Mouse (Mus musculus): ENCODE measurements around the gene Ralgps2.

Gene Ralgps2

DNA sequence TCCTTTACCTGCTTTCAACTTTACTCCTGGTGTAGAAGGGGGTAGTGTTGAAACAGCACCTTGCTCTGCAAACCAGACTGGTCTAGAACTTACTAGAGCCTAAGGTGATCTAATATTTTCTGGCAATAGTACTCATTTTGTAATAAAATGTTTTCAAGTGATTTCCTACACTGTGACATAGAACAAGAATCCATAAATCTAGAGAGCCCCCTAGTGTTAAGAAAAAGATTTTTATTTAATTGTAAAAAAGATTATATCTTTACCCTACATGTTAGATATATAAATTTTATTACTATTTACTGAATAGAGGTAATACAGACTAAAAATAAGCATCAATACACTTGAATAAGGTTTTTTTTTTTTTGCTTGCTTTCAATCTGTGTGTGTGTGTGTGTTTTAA lies 29.6 kb downstream of the Ralgps2 start:
- intact Hi-C loops (cut with DNase I) = loop anchor here (5.0 to 10.0 kb wide), 2 partner anchors 168 to 375 kb away; no protein-coding TSS in a partner anchor

DNA sequence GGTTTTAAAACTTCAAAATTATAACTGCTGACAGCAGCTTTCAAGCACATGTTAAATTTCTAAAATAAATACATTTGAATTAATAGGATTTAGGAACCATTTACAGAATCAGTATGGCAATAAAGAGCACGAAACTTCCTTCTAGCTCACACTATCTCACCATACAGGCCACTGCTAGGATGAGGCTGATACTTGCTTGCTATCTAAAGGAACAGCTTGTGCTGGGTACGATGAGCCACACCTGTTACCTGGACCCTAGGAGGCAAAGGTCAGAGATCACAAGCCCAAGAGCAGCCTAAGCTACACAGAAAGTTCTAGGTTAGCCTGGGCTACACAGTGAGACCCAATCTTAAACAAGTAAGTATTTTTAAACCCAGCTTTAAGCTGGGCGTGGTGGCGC lies 30.2 kb downstream of the Ralgps2 start:
- intact Hi-C loops (cut with DNase I) = loop anchor here (5.0 kb wide), 1 partner anchor 167 kb away; no protein-coding TSS in a partner anchor

DNA sequence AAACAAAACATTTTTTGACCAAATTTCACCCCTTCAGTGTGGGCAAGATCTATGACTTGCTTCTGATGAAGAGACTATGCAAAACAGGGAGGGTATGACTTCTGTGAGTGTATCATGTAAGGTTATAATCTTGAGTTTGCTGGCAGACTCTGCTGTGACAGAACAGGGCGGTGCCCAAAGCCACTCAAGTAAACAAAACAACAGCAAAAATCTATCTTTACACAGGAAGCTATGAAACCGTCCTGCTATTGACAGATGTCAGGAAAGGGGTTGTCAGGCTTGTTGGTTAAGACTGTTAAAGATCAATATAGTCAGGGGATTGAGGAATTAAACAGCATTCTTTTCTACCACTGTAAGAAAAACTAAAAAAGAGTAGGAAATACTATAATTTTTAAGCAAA lies 33.8 kb downstream of the Ralgps2 start:
- intact Hi-C loops (cut with DNase I) = loop anchor here (5.0 kb wide), 1 partner anchor 163 kb away; no protein-coding TSS in a partner anchor

DNA sequence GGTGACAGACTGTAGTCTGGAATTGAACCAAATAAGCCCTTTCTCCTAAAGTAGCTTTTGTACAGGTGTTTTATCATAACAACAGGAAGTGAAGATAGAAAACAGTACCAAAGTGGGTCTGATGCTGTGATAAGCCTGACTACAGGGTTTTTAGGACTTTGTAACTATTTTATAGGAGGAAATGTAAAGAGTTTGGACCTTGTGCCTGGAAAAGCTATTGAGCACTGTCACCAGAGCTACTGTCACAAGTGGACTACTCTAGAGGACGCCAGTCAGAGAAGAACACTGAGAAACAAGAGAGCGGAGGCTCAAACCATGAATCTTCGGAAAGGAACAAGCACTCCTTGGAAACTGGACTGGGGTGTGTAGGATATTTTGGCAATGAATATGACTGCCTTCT lies 35.5 kb downstream of the Ralgps2 start:
- intact Hi-C loops (cut with DNase I) = no loop called here

DNA sequence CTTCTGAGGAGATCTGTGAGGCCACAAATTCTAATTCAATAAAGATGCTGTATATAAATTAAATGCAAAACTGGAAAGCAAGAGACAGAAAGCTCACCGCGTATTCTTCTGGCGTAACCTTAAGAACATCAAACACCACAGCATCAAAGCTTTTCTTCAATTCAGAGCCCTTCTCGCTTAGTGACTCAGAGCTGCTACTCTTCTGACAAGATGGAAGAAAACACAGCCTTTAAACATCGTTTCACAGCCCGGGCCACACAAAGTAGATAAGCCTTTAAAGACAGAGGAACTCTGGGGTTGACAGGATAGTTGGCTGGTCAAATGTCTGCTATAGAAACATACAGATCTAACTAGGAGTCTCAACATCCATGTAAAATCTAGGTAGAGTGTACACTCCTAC lies 37.7 kb downstream of the Ralgps2 start:
- intact Hi-C loops (cut with DNase I) = no loop called here

DNA sequence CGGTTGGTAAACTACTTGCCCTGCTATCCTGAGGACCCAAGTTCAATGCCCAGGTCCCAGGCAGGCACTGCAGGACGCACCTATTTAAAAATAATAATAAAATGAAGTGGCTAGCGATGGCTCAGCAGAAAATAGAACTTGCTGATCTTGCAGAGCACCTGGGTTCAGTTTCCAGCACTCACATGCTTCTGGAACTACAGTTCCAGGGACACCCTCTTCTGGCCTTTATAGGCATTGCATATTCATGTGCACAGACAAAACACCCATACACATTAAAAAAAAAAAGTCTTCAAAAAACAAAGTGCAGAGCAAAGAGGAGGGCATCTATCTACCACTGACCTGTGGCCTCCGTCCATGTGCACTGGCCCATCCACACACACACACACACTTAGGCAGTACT lies 47.9 kb downstream of the Ralgps2 start:
- intact Hi-C loops (cut with DNase I) = no loop called here

- intact Hi-C loops (cut with DNase I) = no loop called here
These were observed 50.6 kb downstream of the Ralgps2 start for GRCm38 (mm10) chr1:156888830-156889229.

- intact Hi-C loops (cut with DNase I) = no loop called here
These were observed 53.5 kb downstream of the Ralgps2 start for GRCm38 (mm10) chr1:156885879-156886278.

DNA sequence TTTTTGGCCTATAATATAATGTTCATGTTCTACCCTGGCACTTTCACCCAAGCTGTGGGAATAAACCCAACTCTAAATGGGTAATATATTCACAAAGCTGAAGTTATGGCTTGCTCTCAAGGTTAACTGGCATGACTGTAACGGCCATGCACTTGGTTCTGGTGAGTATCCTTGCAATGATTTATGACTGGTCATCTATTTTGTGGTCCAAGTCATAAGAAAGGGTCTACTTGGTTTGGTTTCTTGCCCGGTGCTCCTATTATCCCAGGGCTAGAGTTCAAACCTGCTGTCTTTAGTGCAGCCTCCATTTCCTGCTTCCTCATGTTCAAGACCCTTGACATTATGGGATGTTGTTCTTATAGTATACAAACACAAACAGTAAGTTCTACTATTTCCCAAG lies 54.6 kb downstream of the Ralgps2 start:
- intact Hi-C loops (cut with DNase I) = no loop called here

DNA sequence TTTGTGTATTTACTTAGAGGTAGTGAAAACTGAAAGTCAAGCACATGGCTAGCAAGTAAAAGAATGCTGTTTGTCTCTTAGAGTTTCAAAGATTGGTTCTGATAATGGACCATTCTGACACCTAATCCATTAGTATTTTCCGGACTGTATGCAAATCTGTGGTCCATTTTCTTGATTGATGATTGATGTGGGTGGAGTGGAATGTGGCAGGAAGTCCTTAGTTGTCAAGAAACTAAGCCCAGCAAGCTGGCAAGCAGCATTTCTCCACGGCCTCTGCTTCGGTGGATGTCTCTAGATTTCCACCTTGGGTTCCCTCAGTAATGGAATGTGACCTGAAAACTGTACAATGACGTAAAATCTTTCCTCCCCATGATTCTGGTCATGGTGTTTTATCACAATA lies 68.8 kb downstream of the Ralgps2 start:
- intact Hi-C loops (cut with DNase I) = no loop called here

- intact Hi-C loops (cut with DNase I) = no loop called here
These were observed 69.4 kb downstream of the Ralgps2 start for GRCm38 (mm10) chr1:156870028-156870427.

DNA sequence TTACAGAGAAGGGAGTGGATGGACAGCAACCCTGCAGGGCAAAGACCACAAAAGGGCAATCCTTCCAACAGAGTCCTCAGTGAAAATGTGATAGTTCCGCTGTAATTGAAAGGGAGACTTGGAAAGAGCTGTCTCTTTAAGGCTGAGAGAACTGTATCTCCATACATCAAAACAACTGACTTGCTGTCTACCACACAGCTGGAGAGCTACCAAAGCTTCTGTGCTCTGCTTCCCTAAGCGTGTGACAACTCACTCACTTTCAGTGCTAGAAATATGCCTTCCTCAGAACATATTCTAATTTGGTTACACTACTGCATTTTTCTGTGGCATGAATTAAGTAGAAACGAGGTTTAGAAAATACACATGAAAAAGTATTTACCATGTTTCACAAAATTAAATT lies 75.2 kb downstream of the Ralgps2 start:
- intact Hi-C loops (cut with DNase I) = no loop called here

GRCm38 (mm10) chr1:156863726-156864125 lies 75.7 kb downstream of the Ralgps2 start:
- intact Hi-C loops (cut with DNase I) = no loop called here

- intact Hi-C loops (cut with DNase I) = no loop called here
These were observed 77.9 kb downstream of the Ralgps2 start for GRCm38 (mm10) chr1:156861475-156862043.

DNA sequence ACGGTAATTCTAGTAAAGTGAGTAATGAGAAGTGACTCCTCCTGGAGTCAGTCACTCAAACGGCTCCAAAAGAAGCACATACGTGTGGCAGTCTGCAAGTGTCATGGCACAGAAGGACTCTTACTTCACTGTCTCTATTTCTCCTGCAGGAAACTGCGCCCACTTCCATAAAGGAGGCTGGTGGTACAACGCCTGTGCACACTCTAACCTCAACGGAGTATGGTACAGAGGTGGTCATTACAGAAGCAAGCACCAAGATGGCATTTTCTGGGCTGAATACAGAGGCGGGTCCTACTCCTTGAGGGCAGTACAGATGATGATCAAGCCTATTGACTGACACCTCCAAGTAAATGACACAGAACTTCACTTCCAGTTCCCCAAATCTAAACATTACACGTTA lies 79.2 kb downstream of the Ralgps2 start:
- intact Hi-C loops (cut with DNase I) = no loop called here

DNA sequence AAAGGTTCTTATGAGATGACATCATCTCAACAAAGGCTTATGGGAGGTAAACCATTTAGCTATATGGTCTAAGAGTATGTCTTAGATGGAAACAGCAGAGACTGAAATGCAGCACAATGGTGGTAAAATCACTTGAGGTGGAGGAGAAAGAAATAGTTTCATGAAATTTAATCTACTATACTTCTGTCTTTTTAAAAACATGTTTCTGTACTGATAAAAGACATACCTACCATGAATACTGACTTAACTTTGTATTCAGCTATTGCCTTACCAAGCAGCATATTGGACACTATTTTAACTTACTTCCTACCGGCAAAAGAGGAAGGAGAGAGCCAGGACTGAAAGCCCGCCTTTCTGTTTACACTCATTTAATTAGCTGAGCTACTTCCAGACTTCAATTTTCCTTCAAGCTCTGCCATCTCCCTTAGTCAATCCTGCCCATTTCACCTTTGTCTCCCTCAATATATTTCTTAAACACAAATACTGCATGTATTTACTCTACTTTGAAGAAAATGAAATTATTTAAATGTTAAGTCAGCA lies 79.6 kb downstream of the Ralgps2 start:
- intact Hi-C loops (cut with DNase I) = no loop called here

DNA sequence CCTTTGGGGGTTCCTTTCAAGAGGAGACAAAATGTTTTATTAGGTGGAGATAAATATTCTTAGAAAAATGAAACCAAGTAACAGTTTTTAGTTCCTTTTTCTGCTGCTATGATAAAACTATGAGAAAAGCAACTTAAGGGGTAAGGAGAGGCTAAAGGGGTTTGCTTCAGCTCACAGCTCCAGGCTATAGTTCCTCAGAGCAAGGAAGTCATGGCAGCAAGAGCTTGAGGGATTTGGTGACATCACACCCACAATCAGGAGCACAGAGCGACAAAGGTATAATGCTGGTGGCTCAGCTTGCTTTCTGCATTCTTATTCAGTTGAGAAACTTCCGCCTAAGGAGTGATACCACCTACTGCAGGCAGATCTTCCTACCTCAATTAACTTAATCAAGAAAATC lies 80.3 kb downstream of the Ralgps2 start:
- intact Hi-C loops (cut with DNase I) = no loop called here

GRCm38 (mm10) chr1:156856666-156857065 lies 82.8 kb downstream of the Ralgps2 start:
- intact Hi-C loops (cut with DNase I) = no loop called here

DNA sequence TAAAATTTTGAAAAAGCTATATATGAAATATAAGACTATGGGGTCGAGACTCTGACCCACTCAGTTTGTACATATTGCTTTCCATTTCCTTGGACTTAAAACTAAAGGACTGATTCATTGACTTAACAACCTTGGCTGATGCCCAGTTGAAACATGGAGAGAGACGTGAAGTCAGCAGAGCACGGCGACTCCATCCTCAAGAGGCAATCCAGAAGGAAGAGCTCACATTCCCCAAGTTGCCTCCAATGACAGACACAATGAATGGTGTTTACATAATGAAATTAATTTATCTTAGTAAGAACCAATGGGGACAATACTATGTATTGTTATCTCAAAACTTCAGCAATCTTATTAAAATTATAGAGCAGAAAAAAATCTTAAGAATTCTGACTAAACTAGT lies 84.9 kb downstream of the Ralgps2 start:
- intact Hi-C loops (cut with DNase I) = no loop called here

DNA sequence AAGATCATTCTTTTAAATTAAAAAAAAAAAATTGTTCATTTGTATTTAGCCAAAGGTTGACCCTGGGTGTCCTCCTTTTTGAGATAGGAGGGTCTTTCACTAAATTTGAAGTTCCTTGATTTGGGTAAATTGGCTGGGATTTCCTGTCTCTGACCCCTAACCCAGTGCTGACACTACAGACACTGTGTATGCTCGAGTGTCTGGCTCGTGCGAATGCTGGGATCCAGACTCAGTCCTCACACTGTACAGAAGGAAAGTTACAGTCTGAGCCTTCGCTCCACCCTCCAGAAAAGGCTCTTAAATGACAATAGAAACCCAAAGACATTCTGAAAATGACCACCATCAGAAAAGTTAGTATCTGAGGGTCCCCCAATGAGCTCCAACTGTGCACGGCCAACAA lies 86.6 kb downstream of the Ralgps2 start:
- intact Hi-C loops (cut with DNase I) = no loop called here

GRCm38 (mm10) chr1:156852409-156852808 lies 87.0 kb downstream of the Ralgps2 start:
- intact Hi-C loops (cut with DNase I) = no loop called here

DNA sequence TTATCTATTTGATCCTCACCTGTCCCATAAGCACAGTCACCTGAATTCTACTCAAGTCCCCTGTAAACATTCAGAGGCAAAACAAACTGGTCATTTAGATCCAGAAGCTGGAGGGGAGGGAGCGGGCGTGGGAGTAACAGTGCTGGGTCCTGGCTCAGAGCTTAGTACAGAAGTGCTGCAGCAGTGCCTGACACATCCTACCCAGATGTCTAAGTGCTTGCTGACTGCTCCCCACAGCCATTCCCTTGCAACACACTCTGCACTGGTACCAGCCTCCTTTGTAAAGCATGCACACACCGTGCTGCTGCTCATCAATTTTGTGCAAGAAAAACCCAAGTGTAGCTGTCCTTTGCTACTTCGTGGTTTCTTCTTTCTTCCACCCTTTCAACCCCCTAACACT lies 92.3 kb downstream of the Ralgps2 start:
- intact Hi-C loops (cut with DNase I) = no loop called here

DNA sequence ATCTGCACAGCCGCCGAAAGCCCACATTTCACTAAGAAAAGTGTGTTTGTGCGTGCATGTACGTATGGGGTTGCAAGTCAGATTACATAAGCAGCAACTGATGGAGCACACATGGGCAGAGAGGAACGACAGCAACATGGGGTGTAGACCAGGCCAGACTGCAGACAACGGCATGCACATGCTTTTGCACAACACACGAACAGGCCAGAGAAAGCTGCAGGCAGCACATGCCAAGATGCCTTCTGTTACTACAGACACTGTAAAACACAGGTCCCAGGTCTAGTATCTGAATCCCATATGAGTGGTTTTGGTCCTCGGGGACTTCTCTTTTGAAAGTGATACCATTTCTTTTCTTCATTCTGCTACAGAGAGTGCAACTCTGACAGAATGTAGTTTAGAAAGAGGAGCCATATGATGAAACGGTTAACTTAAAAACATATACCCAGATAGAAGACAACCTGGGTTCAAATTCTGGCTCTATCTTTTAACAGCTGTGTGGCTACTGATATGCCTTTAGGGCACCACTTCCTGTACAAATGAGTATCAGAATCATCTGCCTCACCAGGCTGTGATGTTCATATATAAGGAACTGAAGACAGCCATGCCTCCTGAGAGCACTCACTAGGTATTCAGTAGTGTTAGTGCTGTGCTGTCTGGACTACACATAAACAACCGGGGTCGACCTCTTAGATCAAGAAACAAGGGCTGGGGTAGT lies 97.6 kb downstream of the Ralgps2 start:
- intact Hi-C loops (cut with DNase I) = no loop called here

Measured in adrenal gland (tissue).